Mouse (Mus musculus): ENCODE data around the gene Gm17727. TPM values are rescaled to one million over a fixed set of nuclear protein-coding genes. Genes with fewer than 3 reads are reported as not detected.
"Not testable (repeated sequence)": the region's sequence is repeated elsewhere in the genome, so short reads cannot be mapped to it uniquely, and the experiment has no call there.

The Gm17727 gene
- not detected for total RNA-seq (2021)
- not detected in 2 replicates for polyA plus RNA-seq (2012; rRNA removed)
- long read RNA-seq, result 0 reads

DNA sequence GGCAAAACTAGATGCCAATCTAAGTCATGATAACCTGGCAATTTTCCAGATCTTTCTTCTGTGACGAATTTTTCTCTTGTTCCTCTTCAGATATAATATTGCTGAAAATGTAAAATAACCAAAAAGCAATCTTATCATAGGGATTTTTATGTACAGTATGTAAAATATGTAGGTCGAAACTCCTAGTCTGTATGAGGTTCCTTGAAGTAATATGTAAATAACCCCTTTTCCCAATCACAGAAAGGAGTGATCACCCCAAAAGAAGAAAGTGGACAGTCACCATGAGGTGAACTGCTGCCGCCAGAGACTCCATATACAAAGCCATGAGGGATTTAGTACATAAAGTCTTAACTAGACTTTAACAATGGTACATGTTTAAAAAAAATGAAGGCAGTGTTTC lies at the start of gene Gm17727:
Gene Gm17727 (minus strand): TSS at position 101 of the 400 bp plus-strand sequence.
- intact Hi-C loops (cut with DNase I), result no loop called here
- Histone ChIP-seq H3K27ac (no peak within 1 kb of the TSS), H3K27me3 (ENCODE audit: control insufficient read depth, insufficient read depth, low read length) (no peaks in the 10 kb centered on the region), H3K9ac (ENCODE audit: low read depth, low read length) (no peak within 1 kb of the TSS), H3K4me1 (ENCODE audit: control insufficient read depth, insufficient read depth, low read length) (no peaks in the 10 kb centered on the region), H3K36me3 (ENCODE audit: control insufficient read depth, insufficient read depth, low read length) (no peaks in the 10 kb centered on the region), H3K4me3 (no peak within 1 kb of the TSS), H3K79me2 (replicated peaks; ENCODE audit: control insufficient read depth, insufficient read depth, low read length) (no peaks in the 10 kb centered on the region)
- DNase-seq, result no peak
- WGBS, result 48% methylated on average over 3 of the region's 3 CpGs
- TF ChIP-seq EP300 (IDR thresholded peaks at IDR 0.05; ENCODE audit: insufficient read depth, low read depth, low read length) (no peak), CTCF (IDR thresholded peaks at IDR 0.05) (no peak), POLR2A (IDR thresholded peaks at IDR 0.05; ENCODE audit: insufficient read depth, low read depth, low read length) (no peak)

DNA sequence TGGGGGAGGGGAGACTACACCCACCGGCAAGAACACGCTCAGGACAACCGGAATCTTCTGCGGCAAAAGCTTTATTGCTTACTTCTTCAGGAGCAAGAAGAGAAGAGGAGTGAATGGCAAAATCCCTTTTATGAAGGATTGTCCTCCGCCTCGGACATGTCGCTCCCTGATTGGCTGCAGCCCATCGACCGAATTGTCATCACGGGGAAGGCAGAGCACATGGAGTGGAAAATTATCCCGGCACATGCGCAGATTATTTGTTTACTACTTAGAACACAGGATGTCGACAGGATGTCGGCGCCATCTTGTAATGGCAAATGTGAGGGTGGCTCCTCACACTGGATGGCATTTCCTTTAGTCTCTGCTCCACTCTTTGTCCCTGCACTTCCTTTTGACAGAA lies 40.0 kb upstream of the Gm17727 start:
- H3K4me1 ChIP-seq (ENCODE audit: control insufficient read depth, insufficient read depth, low read length); H3K9ac ChIP-seq (ENCODE audit: low read depth, low read length); H3K4me3 ChIP-seq; H3K27me3 ChIP-seq (ENCODE audit: control insufficient read depth, insufficient read depth, low read length); H3K79me2 ChIP-seq (replicated peaks; ENCODE audit: control insufficient read depth, insufficient read depth, low read length); H3K36me3 ChIP-seq (ENCODE audit: control insufficient read depth, insufficient read depth, low read length); intact Hi-C loops (cut with DNase I); DNase-seq; H3K27ac ChIP-seq: not testable (repeated sequence)
- 90% methylated on average over 15 of the region's 15 CpGs for WGBS

- no peak for DNase-seq
- H3K4me3 ChIP-seq, result no peak overlapping the region
- no peak overlapping the region for H3K27ac ChIP-seq
- TF ChIP-seq POLR2A (IDR thresholded peaks at IDR 0.05; ENCODE audit: insufficient read depth, low read depth, low read length) (no peak), CTCF (IDR thresholded peaks at IDR 0.05) (no peak), EP300 (IDR thresholded peaks at IDR 0.05; ENCODE audit: insufficient read depth, low read depth, low read length) (no peak)
- intact Hi-C loops (cut with DNase I), result no loop called here
- H3K36me3 ChIP-seq (ENCODE audit: control insufficient read depth, insufficient read depth, low read length), result no peaks in the 10 kb centered on the region
- no peak overlapping the region for H3K9ac ChIP-seq (ENCODE audit: low read depth, low read length)
- H3K79me2 ChIP-seq (replicated peaks; ENCODE audit: control insufficient read depth, insufficient read depth, low read length), result no peaks in the 10 kb centered on the region
- H3K27me3 ChIP-seq (ENCODE audit: control insufficient read depth, insufficient read depth, low read length), result no peaks in the 10 kb centered on the region
- H3K4me1 ChIP-seq (ENCODE audit: control insufficient read depth, insufficient read depth, low read length), result no peaks in the 10 kb centered on the region
These were observed 20.2 kb upstream of the Gm17727 start for GRCm38 (mm10) chr9:35798146-35798545.

DNA sequence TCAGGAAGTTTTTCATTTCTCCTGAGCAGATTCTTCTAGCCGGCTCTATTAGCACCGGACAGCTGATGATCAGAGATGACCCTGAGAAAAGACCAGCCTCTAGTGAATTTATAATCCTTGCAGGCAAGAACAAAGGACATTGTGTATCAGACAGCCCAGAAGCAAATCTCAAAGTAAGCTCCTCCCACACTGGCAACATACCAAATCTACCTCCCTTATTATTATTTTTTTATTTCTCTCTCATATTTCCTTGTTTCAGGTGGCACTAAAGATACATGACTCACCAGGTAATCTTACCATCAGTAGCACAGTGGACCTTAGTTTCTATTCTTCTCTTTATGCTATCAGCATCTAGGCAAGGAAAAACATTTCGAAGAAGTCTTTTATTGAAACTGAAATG lies 12.1 kb upstream of the Gm17727 start, which contains the start of the genes Gm27235 and D730048I06Rik:
Gene Gm27235 (minus strand): TSS at position 101 of the 400 bp plus-strand sequence.
Gene D730048I06Rik (minus strand): TSS at position 112 of the 400 bp plus-strand sequence.
- Histone ChIP-seq H3K4me3 (no peak within 1 kb of the TSS), H3K27me3 (ENCODE audit: control insufficient read depth, insufficient read depth, low read length) (no peaks in the 10 kb centered on the region), H3K36me3 (ENCODE audit: control insufficient read depth, insufficient read depth, low read length) (no peaks in the 10 kb centered on the region), H3K79me2 (replicated peaks; ENCODE audit: control insufficient read depth, insufficient read depth, low read length) (no peaks in the 10 kb centered on the region), H3K27ac (no peak within 1 kb of the TSS), H3K9ac (ENCODE audit: low read depth, low read length) (no peak within 1 kb of the TSS), H3K4me1 (ENCODE audit: control insufficient read depth, insufficient read depth, low read length) (no peaks in the 10 kb centered on the region)
- intact Hi-C loops (cut with DNase I), result no loop called here
- DNase-seq, result no peak
- no peak for TF ChIP-seq POLR2A (IDR thresholded peaks at IDR 0.05; ENCODE audit: insufficient read depth, low read depth, low read length)
- no peak for TF ChIP-seq CTCF (IDR thresholded peaks at IDR 0.05)
- TF ChIP-seq EP300 (IDR thresholded peaks at IDR 0.05; ENCODE audit: insufficient read depth, low read depth, low read length), result no peak
- WGBS, result 74% methylated on average over 3 of the region's 3 CpGs

DNA sequence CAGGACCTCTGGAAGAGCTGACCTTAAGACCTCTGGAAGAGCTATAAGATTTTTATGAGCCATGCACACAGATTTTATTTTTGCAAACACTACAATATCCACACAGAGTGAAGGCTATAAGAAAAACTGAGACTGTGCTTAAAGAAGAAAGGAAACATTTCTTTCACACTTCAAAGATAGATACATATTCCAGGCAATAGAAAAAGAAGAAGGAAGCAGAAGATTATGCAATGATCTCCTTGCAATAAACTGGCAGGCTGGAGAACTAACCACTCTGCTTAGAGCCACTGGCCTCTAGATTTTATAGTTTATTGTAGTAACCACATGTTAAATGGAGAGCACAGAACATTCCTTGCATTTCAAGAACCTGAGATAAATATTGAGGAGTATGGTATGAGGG lies 21.1 kb downstream of the Gm17727 start:
- TF ChIP-seq CTCF (IDR thresholded peaks at IDR 0.05), result no peak
- no peak for TF ChIP-seq POLR2A (IDR thresholded peaks at IDR 0.05; ENCODE audit: insufficient read depth, low read depth, low read length)
- TF ChIP-seq EP300 (IDR thresholded peaks at IDR 0.05; ENCODE audit: insufficient read depth, low read depth, low read length), result no peak
- Histone ChIP-seq H3K36me3 (ENCODE audit: control insufficient read depth, insufficient read depth, low read length) (no peaks in the 10 kb centered on the region), H3K4me1 (ENCODE audit: control insufficient read depth, insufficient read depth, low read length) (no peaks in the 10 kb centered on the region)

GRCm38 (mm10) chr9:35740749-35741148 lies 37.2 kb downstream of the Gm17727 start, which contains the start of gene Gm17677:
TSS of gene Gm17677 (plus strand) at chr9:35741049.
- H3K36me3 ChIP-seq (ENCODE audit: control insufficient read depth, insufficient read depth, low read length), result no peaks in the 10 kb centered on the region
- DNase-seq, result no peak
- H3K9ac ChIP-seq (ENCODE audit: low read depth, low read length), result no peak within 1 kb of the TSS
- intact Hi-C loops (cut with DNase I), result no loop called here
- no peaks in the 10 kb centered on the region for H3K79me2 ChIP-seq (replicated peaks; ENCODE audit: control insufficient read depth, insufficient read depth, low read length)
- H3K27me3 ChIP-seq (ENCODE audit: control insufficient read depth, insufficient read depth, low read length), result no peaks in the 10 kb centered on the region
- H3K4me3 ChIP-seq, result no peak within 1 kb of the TSS
- no peak within 1 kb of the TSS for H3K27ac ChIP-seq
- TF ChIP-seq POLR2A (IDR thresholded peaks at IDR 0.05; ENCODE audit: insufficient read depth, low read depth, low read length) (no peak), CTCF (IDR thresholded peaks at IDR 0.05) (no peak), EP300 (IDR thresholded peaks at IDR 0.05; ENCODE audit: insufficient read depth, low read depth, low read length) (no peak)
- H3K4me1 ChIP-seq (ENCODE audit: control insufficient read depth, insufficient read depth, low read length), result no peaks in the 10 kb centered on the region

More for the DNA sequence above, 21.1 kb downstream of the Gm17727 start:
- no peak for DNase-seq
- H3K4me3 ChIP-seq, result no peak overlapping the region
- H3K79me2 ChIP-seq (replicated peaks; ENCODE audit: control insufficient read depth, insufficient read depth, low read length), result no peaks in the 10 kb centered on the region
- H3K27ac ChIP-seq, result no peak overlapping the region
- H3K9ac ChIP-seq (ENCODE audit: low read depth, low read length), result no peak overlapping the region
- H3K27me3 ChIP-seq (ENCODE audit: control insufficient read depth, insufficient read depth, low read length), result no peaks in the 10 kb centered on the region
- intact Hi-C loops (cut with DNase I), result no loop called here

Other genes with a start within 250 kb of the Gm17727 start
- gene Ddx25, start 219.6 kb downstream of the Gm17727 start, total RNA-seq (2021), result not detected
- 0.04 and 0.06 TPM in 2 replicates for gene Ddx25, start 219.6 kb downstream of the Gm17727 start, polyA plus RNA-seq (2012; rRNA removed)
- gene Pus3, start 219.5 kb downstream of the Gm17727 start, total RNA-seq (2021), result 1 to 10 TPM; 6.0 to 6.3 TPM
- 1.8 and 4.1 TPM in 2 replicates for gene Pus3, start 219.5 kb downstream of the Gm17727 start, polyA plus RNA-seq (2012; rRNA removed)
- not detected for gene Pate2, start 207.8 kb downstream of the Gm17727 start, total RNA-seq (2021)
- 0.06 TPM in 1 of 2 replicates, not detected in the other for gene Pate2, start 207.8 kb downstream of the Gm17727 start, polyA plus RNA-seq (2012; rRNA removed)
- 1 to 10 TPM; 1.5 to 2.0 TPM for gene Hyls1, start 207.7 kb downstream of the Gm17727 start, total RNA-seq (2021)
- 0.68 and 1.3 TPM in 2 replicates for gene Hyls1, start 207.7 kb downstream of the Gm17727 start, polyA plus RNA-seq (2012; rRNA removed)
- not detected for gene Pate4, start 166.2 kb downstream of the Gm17727 start, total RNA-seq (2021)
- gene Pate4, start 166.2 kb downstream of the Gm17727 start, polyA plus RNA-seq (2012; rRNA removed), result not detected in 2 replicates
- gene Pate3, start 129.9 kb downstream of the Gm17727 start, total RNA-seq (2021), result not detected
- not detected in 2 replicates for gene Pate3, start 129.9 kb downstream of the Gm17727 start, polyA plus RNA-seq (2012; rRNA removed)
- not detected for gene Pate1, start 90.7 kb downstream of the Gm17727 start, total RNA-seq (2021)
- gene Pate1, start 90.7 kb downstream of the Gm17727 start, polyA plus RNA-seq (2012; rRNA removed), result not detected in 2 replicates
- not detected for gene Gm17677, start 37.1 kb downstream of the Gm17727 start, total RNA-seq (2021)
- gene Gm17677, start 37.1 kb downstream of the Gm17727 start, polyA plus RNA-seq (2012; rRNA removed), result not detected in 2 replicates
- not detected for gene Gm27235, start 12.0 kb upstream of the Gm17727 start, total RNA-seq (2021)
- gene Gm27235, start 12.0 kb upstream of the Gm17727 start, polyA plus RNA-seq (2012; rRNA removed), result not detected in 2 replicates
- gene D730048I06Rik, start 12.0 kb upstream of the Gm17727 start, total RNA-seq (2021), result not detected
- not detected in 2 replicates for gene D730048I06Rik, start 12.0 kb upstream of the Gm17727 start, polyA plus RNA-seq (2012; rRNA removed)
- gene 9230110F15Rik, start 66.0 kb upstream of the Gm17727 start, total RNA-seq (2021), result not detected
- gene 9230110F15Rik, start 66.0 kb upstream of the Gm17727 start, polyA plus RNA-seq (2012; rRNA removed), result not detected in 2 replicates
- gene 9230113P08Rik, start 130.3 kb upstream of the Gm17727 start, total RNA-seq (2021), result not detected
- gene 9230113P08Rik, start 130.3 kb upstream of the Gm17727 start, polyA plus RNA-seq (2012; rRNA removed), result not detected in 2 replicates

All from heart, adult 2 months (tissue).